Mouse (Mus musculus): ENCODE data around the gene Tbk1. TPM values are rescaled to one million over a fixed set of nuclear protein-coding genes. Genes with fewer than 3 reads are reported as not detected.
A peak's percentile ranks its signal among the peaks of the same experiment; 100 is the strongest.

Gene Tbk1
- total RNA-seq, 2 experiments from 2014 or later: 57.1 to 105 TPM

GRCm38 (mm10) chr10:121550334-121550733 lies 36.3 kb downstream of the Tbk1 start:
- no peak for ATAC-seq (replicated peaks; ENCODE audit: low FRiP score, poor library complexity, severe bottlenecking)

- ATAC-seq (replicated peaks; ENCODE audit: low FRiP score, poor library complexity, severe bottlenecking): no peak
Measured at GRCm38 (mm10) chr10:121549670-121550069, 36.9 kb downstream of the Tbk1 start.

GRCm38 (mm10) chr10:121547162-121547561 lies 39.4 kb downstream of the Tbk1 start:
- ATAC-seq (replicated peaks; ENCODE audit: low FRiP score, poor library complexity, severe bottlenecking): no peak

- no peak for ATAC-seq (replicated peaks; ENCODE audit: low FRiP score, poor library complexity, severe bottlenecking)
Measured at GRCm38 (mm10) chr10:121543577-121543976, 43.0 kb downstream of the Tbk1 start.

GRCm38 (mm10) chr10:121542156-121542555 lies 44.4 kb downstream of the Tbk1 start:
- peak; percentile 56; the same call in 1 of the 2 replicates for ATAC-seq (replicated peaks; ENCODE audit: low FRiP score, poor library complexity, severe bottlenecking)

GRCm38 (mm10) chr10:121534995-121535394 lies 51.6 kb downstream of the Tbk1 start:
- ATAC-seq (replicated peaks; ENCODE audit: low FRiP score, poor library complexity, severe bottlenecking): peak; percentile 54; the same call in 1 of the 2 replicates

- peak; percentile 81 for ATAC-seq (replicated peaks; ENCODE audit: low FRiP score, poor library complexity, severe bottlenecking)
Measured at GRCm38 (mm10) chr10:121533137-121533872, 53.3 kb downstream of the Tbk1 start.

- ATAC-seq (replicated peaks; ENCODE audit: low FRiP score, poor library complexity, severe bottlenecking): no peak
Measured at GRCm38 (mm10) chr10:121531541-121531940, 55.0 kb downstream of the Tbk1 start.

GRCm38 (mm10) chr10:121530365-121531003 lies 56.1 kb downstream of the Tbk1 start:
- ATAC-seq (replicated peaks; ENCODE audit: low FRiP score, poor library complexity, severe bottlenecking): no peak

GRCm38 (mm10) chr10:121529261-121529660 lies 57.3 kb downstream of the Tbk1 start:
- no peak for ATAC-seq (replicated peaks; ENCODE audit: low FRiP score, poor library complexity, severe bottlenecking)

- no peak for ATAC-seq (replicated peaks; ENCODE audit: low FRiP score, poor library complexity, severe bottlenecking)
Measured at GRCm38 (mm10) chr10:121528470-121528869, 58.1 kb downstream of the Tbk1 start.

- peak; percentile 68 for ATAC-seq (replicated peaks; ENCODE audit: low FRiP score, poor library complexity, severe bottlenecking)
Measured at GRCm38 (mm10) chr10:121527114-121527513, 59.5 kb downstream of the Tbk1 start.

- ATAC-seq (replicated peaks; ENCODE audit: low FRiP score, poor library complexity, severe bottlenecking): no peak
Measured at GRCm38 (mm10) chr10:121520923-121521585, 65.5 kb downstream of the Tbk1 start.

- ATAC-seq (replicated peaks; ENCODE audit: low FRiP score, poor library complexity, severe bottlenecking): no peak
Measured at GRCm38 (mm10) chr10:121519710-121520109, 66.9 kb downstream of the Tbk1 start.

- peak; percentile 93 for ATAC-seq (replicated peaks; ENCODE audit: low FRiP score, poor library complexity, severe bottlenecking)
Measured at GRCm38 (mm10) chr10:121516008-121516600, 70.5 kb downstream of the Tbk1 start.

- no peak for ATAC-seq (replicated peaks; ENCODE audit: low FRiP score, poor library complexity, severe bottlenecking)
Measured at GRCm38 (mm10) chr10:121509751-121510643, 76.6 kb downstream of the Tbk1 start.

GRCm38 (mm10) chr10:121507755-121508544 lies 78.6 kb downstream of the Tbk1 start:
- no peak for ATAC-seq (replicated peaks; ENCODE audit: low FRiP score, poor library complexity, severe bottlenecking)

GRCm38 (mm10) chr10:121506731-121507583 lies 79.6 kb downstream of the Tbk1 start:
- ATAC-seq (replicated peaks; ENCODE audit: low FRiP score, poor library complexity, severe bottlenecking): peak; percentile 84
